Mouse (Mus musculus) cerebellum, adult 8-10 months (tissue): ENCODE results near the gene Olfr1176.

Source experiments
- DNase-seq: peaks from one replicate; pipeline ENCODE4 v3.0.0; 2022

Gene Olfr1176

GRCm38 (mm10) chr2:88336421-88336820, at the start of gene Olfr1176:
Gene Olfr1176, plus strand, starts transcription at chr2:88336721.
- no peak for DNase-seq

- DNase-seq: no peak
Measured at GRCm38 (mm10) chr2:88315035-88315434, 21.5 kb upstream of the Olfr1176 start, which contains the start of gene Olfr1174-ps. Gene Olfr1174-ps, minus strand, starts transcription at chr2:88315135.

- DNase-seq: no peak
Measured at GRCm38 (mm10) chr2:88327115-88327514, 9.4 kb upstream of the Olfr1176 start, which contains the start of gene Olfr1175-ps. Gene Olfr1175-ps, minus strand, starts transcription at chr2:88327215.

GRCm38 (mm10) chr2:88346392-88346791, 9.9 kb downstream of the Olfr1176 start, which contains the start of gene Olfr1177-ps:
Gene Olfr1177-ps, minus strand, starts transcription at chr2:88346492.
- no peak for DNase-seq

- no peak for DNase-seq
Measured at GRCm38 (mm10) chr2:88356304-88356703, 19.8 kb downstream of the Olfr1176 start.

GRCm38 (mm10) chr2:88386762-88387161, 50.2 kb downstream of the Olfr1176 start, which contains the start of gene Olfr1178:
Gene Olfr1178, plus strand, starts transcription at chr2:88387062.
- DNase-seq: no peak
